Mouse (Mus musculus) bone marrow, adult 2 months (tissue): Measurements from ENCODE around the gene Zim1.

ENCODE experiments used
- CTCF ChIP-seq: fragments of 200-500 bp; IDR thresholded peaks from 2 replicates; pipeline ENCODE4 v1.5.1; 2011; ENCODE audit warnings: low read length, control low read depth; ENCODE audit not compliant: control insufficient read depth, insufficient read depth
- POLR2A ChIP-seq: fragments of 200-500 bp; IDR thresholded peaks from 2 replicates; pipeline ENCODE4 v1.6.1; 2011; ENCODE audit warnings: low read depth, mild to moderate bottlenecking, control low read depth, low read length, borderline replicate concordance; ENCODE audit not compliant: control insufficient read depth

DNA sequence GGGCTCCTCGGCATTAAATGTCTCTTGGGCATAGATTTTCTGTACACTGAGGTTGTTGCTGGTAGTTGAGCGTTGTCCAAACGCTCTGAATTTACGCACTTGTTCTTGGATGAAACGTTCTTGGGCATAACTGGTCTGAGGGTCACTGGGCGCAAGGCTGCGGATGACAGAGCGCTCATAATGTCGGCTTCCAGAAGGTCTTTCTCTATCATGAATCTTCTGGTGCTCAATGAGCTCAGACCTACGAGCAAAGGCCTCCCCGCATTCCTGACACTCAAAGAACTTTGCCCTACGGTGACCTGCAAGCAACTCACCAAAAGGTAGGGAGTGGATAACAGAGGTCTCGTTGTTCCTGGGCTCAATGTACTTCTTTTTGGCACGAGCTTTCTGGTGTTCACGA is 13.1 kb upstream of the Zim1 start:
- TF ChIP-seq POLR2A (no peak), CTCF (no peak)
